Mouse (Mus musculus) Patski (cell line): ENCODE results near the gene Orc6. TPM values are rescaled to one million over a fixed set of nuclear protein-coding genes. Genes with fewer than 3 reads are reported as not detected.

ENCODE experiments used
- ATAC-seq: fragments of 100-300 bp; one replicate; pipeline ENCODE4 v1.8.0; 2021
- CTCF ChIA-PET: fragments of 350-600 bp; sonication (Branson Sonifier 250); formaldehyde crosslinking; loops from one replicate; lab custom pipeline; 2022; ENCODE audit warnings: inconsistent platforms; lab: Charles Lee
- POLR2A ChIA-PET: fragments of 350-600 bp; sonication (Branson Sonifier 250); formaldehyde crosslinking; loops from one replicate; lab custom pipeline; 2022; ENCODE audit warnings: antibody characterized with exemption, inconsistent platforms; lab: Charles Lee
- DNase-seq: peaks from one replicate; pipeline ENCODE4 v3.0.0-alpha.2; 2011; ENCODE audit warnings: low read depth, low spot score
- H3K27me3 ChIP-seq: fragments of 371-371 bp; one replicate; pipeline ENCODE4 v1.5.1; 2021
- CTCF ChIP-seq: fragments of 100-300 bp; IDR thresholded peaks from one replicate; pipeline ENCODE4 v1.5.1; 2021
- in situ Hi-C: fragments of 300-500 bp; cut with MboI; formaldehyde crosslinking; loops from 3 replicates; pipeline ENCODE4 v1.11.1; 2018; ENCODE audit warnings: low pct_unique_long_range_greater_than_20kb, mixed read lengths
- polyA plus RNA-seq: library from polyadenylated mRNA; unstranded; gene quantifications from one replicate; pipeline ENCODE4 v1.2.3, GENCODE M21; 2021

Orc6 gene
- polyA plus RNA-seq, 1 experiment from 2014 or later = 52.7 TPM

DNA sequence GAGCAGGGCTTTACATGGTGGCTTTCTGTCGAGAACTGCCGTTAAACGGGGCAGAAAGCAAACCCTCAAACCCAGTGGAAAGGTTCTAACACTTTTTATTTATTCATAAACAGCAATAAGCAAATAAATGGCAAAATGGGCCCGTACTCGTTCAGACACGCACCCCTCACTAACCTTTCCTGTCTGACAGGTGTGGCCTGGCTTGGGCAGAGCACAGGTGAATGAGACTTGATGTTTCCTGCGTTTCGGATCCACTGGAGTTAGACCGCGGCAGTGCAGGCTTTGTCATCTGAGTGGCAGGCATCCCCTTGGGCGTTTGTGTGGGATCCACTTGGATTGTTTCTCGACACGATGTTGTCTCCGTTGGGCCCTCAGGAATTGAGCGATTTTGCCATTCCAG is 22.5 kb downstream of the Orc6 start:
- in situ Hi-C loops = no loop called here
- no peak for TF ChIP-seq CTCF
- POLR2A ChIA-PET = no interaction called here
- DNase-seq = no peak
- CTCF ChIA-PET = interaction anchor here (1.5 kb wide), 1 partner anchor 11 kb away, joined by 3 read pairs; no protein-coding TSS in a partner anchor
- H3K27me3 ChIP-seq = no peaks in the 10 kb centered on the region
- no peak for ATAC-seq

DNA sequence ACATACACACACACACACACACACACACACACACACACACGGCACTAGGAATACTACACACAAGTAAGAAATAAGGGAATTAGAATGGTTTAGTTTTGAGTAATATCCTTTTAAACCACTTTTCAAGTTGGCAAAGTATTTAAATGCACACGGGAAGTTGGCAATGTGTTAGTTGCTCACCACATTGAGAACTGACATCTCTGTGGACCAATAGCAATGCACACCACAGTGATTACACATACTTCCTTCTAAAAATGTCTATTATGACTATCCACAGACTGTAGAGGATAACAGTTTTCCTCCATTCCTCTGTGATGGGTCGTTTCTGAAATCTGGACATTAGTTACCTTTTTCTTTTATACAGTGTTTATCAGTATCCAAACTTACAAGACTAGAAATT is 23.7 kb downstream of the Orc6 start:
- no peak for TF ChIP-seq CTCF
- DNase-seq = no peak
- ChIA-PET CTCF (interaction anchor here (1.5 kb wide), 1 partner anchor 12 kb away, joined by 3 read pairs; no protein-coding TSS in a partner anchor), POLR2A (no interaction called here)
- ATAC-seq = no peak
- in situ Hi-C loops = no loop called here
- H3K27me3 ChIP-seq = no peaks in the 10 kb centered on the region

DNA sequence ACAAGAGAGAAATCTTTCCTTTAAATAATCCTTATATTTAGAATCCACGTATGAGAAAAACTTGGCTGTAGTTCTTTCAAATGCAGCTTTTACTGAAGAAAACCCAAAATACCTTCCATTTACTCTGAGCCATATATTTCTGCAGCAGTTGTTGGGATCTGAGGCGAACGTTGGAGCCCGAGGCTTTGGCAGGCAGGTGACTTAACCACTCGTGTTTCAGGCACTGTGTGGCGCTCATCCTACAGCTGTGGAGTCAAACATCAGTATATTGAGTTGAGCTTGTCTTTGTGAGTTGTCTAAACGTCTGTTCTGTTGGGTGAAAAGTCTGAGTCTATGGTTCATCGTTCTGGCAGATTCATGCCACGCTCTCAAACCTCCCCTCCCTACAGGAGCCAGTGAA is 27.6 kb downstream of the Orc6 start:
- CTCF ChIA-PET = interaction anchor here (1.1 to 1.8 kb wide), 5 partner anchors 11 to 68 kb away, joined by 3 to 4 read pairs (median 3); no protein-coding TSS in a partner anchor
- H3K27me3 ChIP-seq = no peaks in the 10 kb centered on the region
- DNase-seq (no peak), ATAC-seq (no peak)
- TF ChIP-seq CTCF = no peak
- in situ Hi-C loops = no loop called here
- POLR2A ChIA-PET = no interaction called here

DNA sequence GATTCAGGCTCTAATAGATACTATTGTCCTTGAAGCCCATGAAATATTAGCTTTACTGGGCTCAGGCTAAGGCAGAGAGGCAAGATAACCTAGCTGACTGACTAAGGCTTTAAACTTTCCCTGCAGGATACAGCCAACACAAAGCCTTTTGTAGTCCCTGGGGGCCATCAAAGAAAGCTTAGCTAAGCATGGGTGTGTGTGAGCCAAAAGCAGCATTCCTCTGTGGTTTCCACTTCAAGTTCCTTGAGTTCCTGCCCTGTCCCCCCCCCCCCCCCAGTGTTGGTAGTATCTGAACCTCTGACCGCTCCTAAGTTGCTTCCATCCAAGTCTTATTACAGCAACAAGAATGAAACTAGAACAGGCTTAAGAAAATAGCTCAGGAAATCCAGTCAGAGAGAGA is 30.1 kb downstream of the Orc6 start:
- in situ Hi-C loops = no loop called here
- ATAC-seq (peak; percentile 95), DNase-seq (peak; percentile 78)
- TF ChIP-seq CTCF = no peak
- no peaks in the 10 kb centered on the region for H3K27me3 ChIP-seq
- ChIA-PET POLR2A (no interaction called here), CTCF (interaction anchor here (1.1 to 1.4 kb wide), 3 partner anchors 12 to 68 kb away, joined by 3 to 7 read pairs (median 4); no protein-coding TSS in a partner anchor)

DNA sequence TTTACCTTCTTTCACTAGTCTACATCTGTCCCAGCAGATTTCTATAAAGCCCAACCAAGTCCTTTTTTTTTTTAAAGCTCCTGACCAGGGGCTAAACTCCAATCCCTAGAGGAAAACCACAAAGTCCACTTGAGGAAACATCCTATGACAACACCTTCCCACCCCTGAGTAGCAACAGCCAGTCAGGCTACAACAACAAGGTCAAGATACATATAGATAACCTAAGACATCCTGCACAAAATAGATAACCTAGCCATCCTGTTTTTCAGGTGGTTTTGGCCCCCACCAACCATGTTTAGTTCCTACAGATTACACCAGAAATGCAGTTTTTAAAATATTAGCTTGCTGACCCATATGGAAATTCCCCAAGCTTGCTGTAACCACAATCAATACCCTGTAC is 35.7 kb downstream of the Orc6 start:
- DNase-seq = no peak
- ATAC-seq = no peak
- ChIA-PET CTCF (interaction anchor here (1.4 to 1.5 kb wide), 2 partner anchors 16 to 268 kb away, joined by 3 to 4 read pairs; no protein-coding TSS in a partner anchor), POLR2A (interaction anchor here (0.6 kb wide), 1 partner anchor 46 kb away, joined by 4 read pairs; no protein-coding TSS in a partner anchor)
- H3K27me3 ChIP-seq = no peaks in the 10 kb centered on the region
- in situ Hi-C loops = no loop called here
- no peak for TF ChIP-seq CTCF

DNA sequence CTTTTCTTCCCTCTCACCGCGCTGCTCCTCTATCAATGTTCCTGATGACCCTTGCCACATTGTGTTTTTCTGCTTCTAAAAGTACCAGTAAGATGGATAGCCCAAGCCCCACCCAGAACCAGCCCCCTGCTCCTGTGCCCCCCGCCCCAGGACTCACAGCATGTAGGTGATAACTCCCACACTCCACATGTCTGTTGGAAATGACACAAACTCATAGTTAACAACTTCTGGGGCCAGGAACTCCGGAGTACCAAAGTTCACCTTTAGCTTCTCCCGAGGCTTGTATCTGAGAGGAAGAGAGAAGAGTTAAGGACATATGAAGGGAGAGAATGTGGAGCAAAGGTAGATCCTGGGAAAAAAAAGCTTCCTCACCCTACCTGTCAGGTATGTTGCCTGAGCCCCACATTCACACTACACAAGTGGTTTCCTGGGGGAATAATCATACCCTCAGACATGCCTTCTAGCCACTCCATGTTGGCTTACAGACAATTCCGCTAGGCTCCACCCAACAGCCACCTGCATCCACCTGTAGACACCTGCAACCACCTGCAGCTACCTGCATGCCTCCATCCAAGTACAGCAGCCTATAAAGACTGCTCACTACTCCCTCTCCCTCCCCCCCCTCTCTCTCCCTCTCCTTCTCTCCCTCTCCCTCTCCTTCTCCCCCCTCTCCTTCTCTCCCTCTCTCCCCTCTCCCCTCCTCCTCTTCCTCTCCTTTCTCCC is 36.9 kb downstream of the Orc6 start:
- ChIA-PET POLR2A (no interaction called here), CTCF (interaction anchor here (0.7 kb wide), 1 partner anchor 10 kb away, joined by 3 read pairs; no protein-coding TSS in a partner anchor)
- no peak for TF ChIP-seq CTCF
- in situ Hi-C loops = no loop called here
- ATAC-seq = no peak
- no peaks in the 10 kb centered on the region for H3K27me3 ChIP-seq
- DNase-seq = no peak

DNA sequence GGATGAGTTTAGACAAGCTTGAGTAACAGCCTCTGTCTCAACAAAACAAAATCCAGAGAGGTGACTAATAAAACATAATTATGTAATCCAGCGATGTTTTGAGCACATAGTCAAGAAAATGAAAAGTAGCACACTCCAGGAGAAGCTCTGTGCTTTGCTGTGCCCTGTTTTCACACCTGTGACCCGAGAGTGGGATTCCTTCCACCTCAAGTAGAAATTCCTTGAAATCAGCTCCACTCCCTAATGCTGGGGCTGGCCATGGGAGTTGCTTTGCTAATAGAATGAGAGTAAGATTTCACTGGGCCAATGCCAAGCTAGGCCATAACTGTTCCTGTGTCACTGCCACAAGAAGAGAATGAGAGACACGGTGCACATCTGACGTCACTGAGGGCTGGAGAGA is 38.2 kb downstream of the Orc6 start:
- ATAC-seq (no peak), DNase-seq (no peak)
- TF ChIP-seq CTCF = no peak
- POLR2A ChIA-PET = no interaction called here
- H3K27me3 ChIP-seq = no peaks in the 10 kb centered on the region
- in situ Hi-C loops = no loop called here
- CTCF ChIA-PET = no interaction called here

DNA sequence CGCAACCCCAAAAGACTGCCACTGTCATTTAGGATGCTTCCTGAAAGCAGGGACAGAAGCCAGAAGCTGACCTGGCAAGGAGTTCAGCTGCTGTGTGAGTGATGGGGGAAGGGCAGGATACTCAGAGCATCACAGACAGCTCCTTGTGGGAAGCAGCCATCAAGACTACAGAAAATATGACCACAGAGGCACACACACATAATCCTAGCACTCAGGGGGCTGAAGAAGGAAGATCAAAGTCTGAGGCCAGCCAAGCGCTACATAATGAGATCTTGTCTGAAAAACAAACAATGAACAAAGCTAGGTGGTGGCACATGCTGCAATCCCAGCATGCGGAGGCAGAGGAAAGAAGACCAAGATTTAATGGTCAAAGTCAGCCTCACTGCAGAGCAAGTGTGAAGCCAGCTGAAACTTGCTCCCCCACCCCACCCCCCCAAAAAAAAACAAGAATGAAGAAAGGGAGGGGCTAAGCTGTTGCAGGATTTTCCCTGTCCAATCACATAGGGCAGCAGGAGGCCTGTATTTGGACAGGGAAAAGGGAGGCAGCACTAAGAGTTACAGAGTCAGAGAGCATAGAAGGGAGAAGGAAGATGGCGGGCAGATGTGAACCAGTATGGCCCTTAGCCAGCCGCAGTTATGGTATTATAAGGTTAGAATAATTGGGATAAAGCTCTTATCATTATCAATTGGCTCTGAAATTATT is 40.6 kb downstream of the Orc6 start:
- no peak for TF ChIP-seq CTCF
- ATAC-seq (no peak), DNase-seq (peak; percentile 28)
- H3K27me3 ChIP-seq = no peaks in the 10 kb centered on the region
- CTCF ChIA-PET = interaction anchor here (1.5 kb wide), 1 partner anchor 12 kb away, joined by 4 read pairs; no protein-coding TSS in a partner anchor
- POLR2A ChIA-PET = no interaction called here
- in situ Hi-C loops = no loop called here

DNA sequence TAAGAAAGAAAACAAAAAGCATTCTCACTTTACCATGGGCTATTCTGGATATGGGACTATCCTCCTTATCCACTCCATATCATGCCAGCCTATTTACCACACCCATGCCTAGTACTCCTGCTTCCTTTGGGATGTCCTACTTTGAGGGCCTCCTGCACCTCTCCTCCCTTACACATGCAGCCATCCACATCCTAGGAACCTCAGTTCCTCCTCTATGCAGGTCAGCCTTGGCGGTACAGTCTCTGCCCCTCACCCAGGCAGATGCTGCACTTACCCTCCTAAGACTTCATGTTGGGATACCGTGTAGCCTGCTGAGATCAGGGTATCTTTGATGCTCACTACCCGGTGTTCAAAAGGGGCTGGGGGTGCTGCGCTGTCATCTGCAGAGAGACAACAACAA is 53.9 kb downstream of the Orc6 start:
- CTCF ChIA-PET = no interaction called here
- DNase-seq = no peak
- ATAC-seq = no peak
- no peak for TF ChIP-seq CTCF
- POLR2A ChIA-PET = no interaction called here
- in situ Hi-C loops = no loop called here
- no peaks in the 10 kb centered on the region for H3K27me3 ChIP-seq

Other genes starting within 250 kb of the Orc6 start
- 32.7 TPM for gene Fbxw9, start 239.6 kb upstream of the Orc6 start, polyA plus RNA-seq
- gene Gm5741, start 231.7 kb upstream of the Orc6 start, polyA plus RNA-seq = 0.21 TPM
- 57.6 TPM for gene Dhps, start 227.9 kb upstream of the Orc6 start, polyA plus RNA-seq
- gene Wdr83os, start 218.9 kb upstream of the Orc6 start, polyA plus RNA-seq = 104 TPM
- 30.4 TPM for gene Wdr83, start 218.3 kb upstream of the Orc6 start, polyA plus RNA-seq
- 45.5 TPM for gene Man2b1, start 216.4 kb upstream of the Orc6 start, polyA plus RNA-seq
- gene Zfp791, start 176.5 kb upstream of the Orc6 start, polyA plus RNA-seq = 2.2 TPM
- gene Cks1brt, start 147.7 kb upstream of the Orc6 start, polyA plus RNA-seq = 3.8 TPM
- not detected for gene Olfr371, start 73.6 kb upstream of the Orc6 start, polyA plus RNA-seq
- gene Vps35, start 170 bp downstream of the Orc6 start, polyA plus RNA-seq = 163 TPM
- gene Mylk3, start 86.7 kb downstream of the Orc6 start, polyA plus RNA-seq = not detected
- gene 4921524J17Rik, start 133.2 kb downstream of the Orc6 start, polyA plus RNA-seq = 25.1 TPM
- gene Gpt2, start 192.9 kb downstream of the Orc6 start, polyA plus RNA-seq = 46.3 TPM